Mouse (Mus musculus): Measurements from ENCODE around the gene 3110082J24Rik. TPM values are rescaled to one million over a fixed set of nuclear protein-coding genes. Genes with fewer than 3 reads are reported as not detected.
A peak's percentile ranks its signal among the peaks of the same experiment; 100 is the strongest.

Gene 3110082J24Rik
- polyA plus RNA-seq (2015; fragmentation: Nextera tagmentation; extraction: Ambion mirVana), result not detected in 2 replicates

DNA sequence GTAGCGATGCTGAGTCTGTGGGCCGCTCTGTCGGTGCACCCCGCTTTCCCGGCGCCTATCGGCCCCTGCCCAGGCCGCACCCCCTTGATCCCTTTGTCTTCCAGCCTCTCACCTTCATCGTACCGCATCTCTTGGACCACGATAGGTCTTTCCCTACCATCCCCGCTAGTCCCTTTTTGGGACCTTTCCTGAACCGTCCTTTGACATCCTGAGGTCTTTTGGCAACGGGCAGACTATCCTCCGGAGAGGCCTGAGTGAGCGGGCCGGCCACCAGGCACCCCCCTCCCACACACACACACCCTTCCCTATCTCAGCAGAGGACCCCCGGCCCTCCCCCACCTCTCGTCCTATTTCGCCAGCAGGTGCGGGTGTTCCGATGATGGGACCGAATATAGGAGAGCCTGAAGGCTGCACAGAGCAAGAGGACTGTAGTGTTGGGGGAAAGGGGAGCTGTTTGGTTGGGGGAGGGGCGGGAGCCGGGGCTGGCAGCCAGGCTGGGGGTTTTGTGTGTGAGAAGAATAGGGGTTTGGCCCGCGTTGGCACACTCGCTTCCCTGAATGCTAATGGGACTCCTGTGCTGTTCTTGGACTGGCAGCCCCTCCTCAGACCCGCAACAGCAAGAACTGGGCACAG lies at the start of gene 3110082J24Rik:
Gene 3110082J24Rik (minus strand): TSS at position 419 of the 633 bp plus-strand sequence.
- Histone ChIP-seq H3K4me3 (ENCODE audit: low read length) (peak within 1 kb of the TSS; percentile 55), H3K27me3 (ENCODE audit: insufficient read depth, low read length) (peaks cover 39% of the 10 kb centered on the region)
- no peak for ATAC-seq (ENCODE audit: low FRiP score, low TSS enrichment)

GRCm38 (mm10) chr5:30155395-30155792 lies 49.5 kb upstream of the 3110082J24Rik start:
- H3K4me1 ChIP-seq (ENCODE audit: insufficient read depth, low read length), result peaks cover 15% of the 10 kb centered on the region; the same call in 1 of the 2 replicates
- H3K9ac ChIP-seq (replicated peaks; ENCODE audit: low read length), result peak overlapping the region; percentile 92
- H3K36me3 ChIP-seq (ENCODE audit: insufficient read depth, low read length), result no peaks in the 10 kb centered on the region
- ATAC-seq (ENCODE audit: low FRiP score, low TSS enrichment), result peak; percentile 65
- peak overlapping the region; percentile 98 for H3K4me3 ChIP-seq (ENCODE audit: low read length)
- H3K27me3 ChIP-seq (ENCODE audit: insufficient read depth, low read length), result no peaks in the 10 kb centered on the region
- no peaks in the 10 kb centered on the region for H3K9me3 ChIP-seq (ENCODE audit: low read length)
- H3K4me2 ChIP-seq (replicated peaks; ENCODE audit: low read depth, low read length), result peak overlapping the region; percentile 82
- peak overlapping the region; percentile 92 for H3K27ac ChIP-seq (ENCODE audit: low read length)
- under 1% methylated on average over 31 of the region's 31 CpGs for WGBS

More for the DNA sequence above, at the start of gene 3110082J24Rik:
- H3K9ac ChIP-seq (replicated peaks; ENCODE audit: low read length), result peak within 1 kb of the TSS; percentile 61
- H3K9me3 ChIP-seq (ENCODE audit: low read length), result no peaks in the 10 kb centered on the region
- H3K4me2 ChIP-seq (replicated peaks; ENCODE audit: low read depth, low read length), result peak within 1 kb of the TSS; percentile 95
- WGBS, result 1% methylated on average over 28 of the region's 29 CpGs
- no peaks in the 10 kb centered on the region for H3K36me3 ChIP-seq (ENCODE audit: insufficient read depth, low read length)
- peaks cover 40% of the 10 kb centered on the region for H3K4me1 ChIP-seq (ENCODE audit: insufficient read depth, low read length)
- no peak within 1 kb of the TSS for H3K27ac ChIP-seq (ENCODE audit: low read length)

DNA sequence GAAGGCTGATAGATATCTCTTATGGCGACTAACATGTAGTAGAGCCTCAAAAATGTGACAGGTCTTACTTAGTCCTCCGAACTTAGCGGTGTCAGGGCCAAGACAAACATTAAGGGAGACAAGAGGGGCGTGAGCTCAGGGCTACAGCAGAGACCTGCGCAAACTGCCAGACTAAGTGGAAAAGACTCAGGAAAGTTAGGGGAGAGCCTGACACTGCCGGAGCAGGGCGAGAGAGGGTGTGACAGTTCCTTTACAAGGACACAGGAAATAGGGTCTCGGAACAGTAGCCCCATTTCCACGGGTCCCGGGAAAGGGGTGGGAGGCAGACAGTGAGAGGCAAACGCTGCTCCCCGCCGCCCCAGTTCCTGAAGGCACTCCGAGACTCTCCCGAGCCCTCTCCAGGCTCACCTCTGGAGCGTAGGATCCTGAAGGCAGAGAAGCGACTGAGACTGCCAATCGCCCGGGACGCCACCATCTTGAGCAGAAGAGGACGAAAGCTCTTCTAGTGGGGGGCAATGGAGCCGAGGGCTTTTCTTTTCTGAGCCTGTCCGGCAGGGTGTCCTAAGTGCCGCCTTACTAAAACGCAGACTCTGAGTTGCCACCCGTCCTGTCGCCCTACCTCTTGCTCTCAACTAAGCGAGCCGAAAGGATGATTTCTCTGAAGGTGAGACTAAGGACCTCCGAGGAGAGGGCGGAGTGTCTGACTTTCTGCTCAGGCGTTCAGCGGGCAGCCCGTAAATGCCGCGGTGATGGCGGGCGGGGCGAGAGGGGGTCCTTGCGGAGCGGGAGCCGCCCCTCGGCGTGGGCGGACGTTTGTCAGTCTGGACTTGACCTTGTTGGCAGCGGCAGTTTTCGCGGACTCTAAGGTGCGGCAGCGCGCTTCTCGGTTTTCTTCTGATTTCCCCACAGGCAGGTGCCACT lies 48.8 kb upstream of the 3110082J24Rik start, which contains the start of the genes Hadha and Hadhb:
Gene Hadha (minus strand): TSS at position 689 of the 921 bp plus-strand sequence.
Gene Hadhb (plus strand): TSS at position 775 of the 921 bp plus-strand sequence.
- Histone ChIP-seq H3K9me3 (ENCODE audit: low read length) (no peaks in the 10 kb centered on the region), H3K4me2 (replicated peaks; ENCODE audit: low read depth, low read length) (peak within 1 kb of the TSS; percentile 82), H3K4me1 (ENCODE audit: insufficient read depth, low read length) (peaks cover 15% of the 10 kb centered on the region; the same call in 1 of the 2 replicates), H3K27ac (ENCODE audit: low read length) (peak within 1 kb of the TSS; percentile 92), H3K36me3 (ENCODE audit: insufficient read depth, low read length) (no peaks in the 10 kb centered on the region), H3K4me3 (ENCODE audit: low read length) (peak within 1 kb of the TSS; percentile 98), H3K9ac (replicated peaks; ENCODE audit: low read length) (peak within 1 kb of the TSS; percentile 92), H3K27me3 (ENCODE audit: insufficient read depth, low read length) (no peaks in the 10 kb centered on the region)
- peak; percentile 93 for ATAC-seq (ENCODE audit: low FRiP score, low TSS enrichment)
- under 1% methylated on average over 53 of the region's 53 CpGs for WGBS

DNA sequence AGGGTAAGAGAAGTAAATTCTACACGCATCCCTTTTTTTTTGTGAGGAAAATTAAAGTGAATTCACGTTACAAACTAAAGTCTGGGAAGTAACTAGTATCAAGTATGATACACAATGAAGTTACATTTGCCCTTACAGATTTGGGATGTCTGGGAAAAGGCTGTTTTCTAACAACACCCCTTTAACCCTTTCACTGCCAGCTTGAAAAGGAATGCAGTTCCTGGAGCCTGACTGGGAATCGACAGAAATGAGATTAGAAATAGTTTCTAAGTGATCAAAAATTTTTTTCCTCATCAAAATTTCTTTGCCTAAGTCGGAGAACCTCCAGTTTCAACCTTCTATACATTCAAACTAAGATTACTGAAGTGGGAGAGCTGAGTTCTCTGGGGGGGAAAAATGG lies 48.1 kb upstream of the 3110082J24Rik start:
- 27% methylated on average over 4 of the region's 4 CpGs for WGBS
- 0 out of 2 replicates have a peak overlapping the region, but pooled peaks have one; percentile 92 for H3K27ac ChIP-seq (ENCODE audit: low read length)

GRCm38 (mm10) chr5:30153222-30153621 lies 47.3 kb upstream of the 3110082J24Rik start:
- Histone ChIP-seq H3K4me3 (ENCODE audit: low read length) (no peak overlapping the region), H3K27me3 (ENCODE audit: insufficient read depth, low read length) (no peaks in the 10 kb centered on the region), H3K9me3 (ENCODE audit: low read length) (no peaks in the 10 kb centered on the region), H3K27ac (ENCODE audit: low read length) (no peak overlapping the region), H3K4me1 (ENCODE audit: insufficient read depth, low read length) (peaks cover 15% of the 10 kb centered on the region; the same call in 1 of the 2 replicates), H3K9ac (replicated peaks; ENCODE audit: low read length) (no peak overlapping the region), H3K4me2 (replicated peaks; ENCODE audit: low read depth, low read length) (no peak overlapping the region), H3K36me3 (ENCODE audit: insufficient read depth, low read length) (no peaks in the 10 kb centered on the region)
- WGBS, result 92% methylated on average over 2 of the region's 2 CpGs
- ATAC-seq (ENCODE audit: low FRiP score, low TSS enrichment), result no peak

More for the DNA sequence above, 48.1 kb upstream of the 3110082J24Rik start:
- peaks cover 15% of the 10 kb centered on the region; the same call in 1 of the 2 replicates for H3K4me1 ChIP-seq (ENCODE audit: insufficient read depth, low read length)
- peak overlapping the region; percentile 82 for H3K4me2 ChIP-seq (replicated peaks; ENCODE audit: low read depth, low read length)
- no peak for ATAC-seq (ENCODE audit: low FRiP score, low TSS enrichment)
- peak overlapping the region; percentile 98 for H3K4me3 ChIP-seq (ENCODE audit: low read length)
- H3K9ac ChIP-seq (replicated peaks; ENCODE audit: low read length), result peak overlapping the region; percentile 92
- H3K27me3 ChIP-seq (ENCODE audit: insufficient read depth, low read length), result no peaks in the 10 kb centered on the region
- H3K36me3 ChIP-seq (ENCODE audit: insufficient read depth, low read length), result no peaks in the 10 kb centered on the region
- no peaks in the 10 kb centered on the region for H3K9me3 ChIP-seq (ENCODE audit: low read length)

DNA sequence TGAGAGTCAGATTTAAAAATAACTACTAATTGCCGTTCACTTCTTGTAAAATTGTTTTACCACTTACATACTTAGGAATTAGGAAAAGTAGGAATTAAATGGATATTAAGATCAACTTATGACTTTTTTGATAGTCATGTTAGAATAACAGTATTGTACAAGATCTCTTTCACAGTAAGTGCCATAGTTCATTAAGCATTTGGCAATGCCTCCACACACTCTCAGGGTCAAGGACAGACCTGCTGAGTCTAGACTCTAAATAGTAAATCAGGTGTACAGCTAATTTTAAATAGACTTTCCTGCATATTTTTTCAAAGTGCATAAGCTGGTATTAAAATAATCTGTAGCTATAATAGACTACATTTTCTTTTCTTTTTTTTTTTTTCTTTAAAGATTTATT lies 46.5 kb upstream of the 3110082J24Rik start:
- H3K9me3 ChIP-seq (ENCODE audit: low read length), result no peaks in the 10 kb centered on the region
- no peak overlapping the region for H3K9ac ChIP-seq (replicated peaks; ENCODE audit: low read length)
- H3K4me2 ChIP-seq (replicated peaks; ENCODE audit: low read depth, low read length), result no peak overlapping the region
- no peak for ATAC-seq (ENCODE audit: low FRiP score, low TSS enrichment)
- H3K27me3 ChIP-seq (ENCODE audit: insufficient read depth, low read length), result no peaks in the 10 kb centered on the region
- H3K4me1 ChIP-seq (ENCODE audit: insufficient read depth, low read length), result peaks cover 15% of the 10 kb centered on the region; the same call in 1 of the 2 replicates
- H3K36me3 ChIP-seq (ENCODE audit: insufficient read depth, low read length), result no peaks in the 10 kb centered on the region
- H3K4me3 ChIP-seq (ENCODE audit: low read length), result no peak overlapping the region
- H3K27ac ChIP-seq (ENCODE audit: low read length), result no peak overlapping the region
- 84% methylated on average over 1 of the region's 1 CpGs for WGBS

DNA sequence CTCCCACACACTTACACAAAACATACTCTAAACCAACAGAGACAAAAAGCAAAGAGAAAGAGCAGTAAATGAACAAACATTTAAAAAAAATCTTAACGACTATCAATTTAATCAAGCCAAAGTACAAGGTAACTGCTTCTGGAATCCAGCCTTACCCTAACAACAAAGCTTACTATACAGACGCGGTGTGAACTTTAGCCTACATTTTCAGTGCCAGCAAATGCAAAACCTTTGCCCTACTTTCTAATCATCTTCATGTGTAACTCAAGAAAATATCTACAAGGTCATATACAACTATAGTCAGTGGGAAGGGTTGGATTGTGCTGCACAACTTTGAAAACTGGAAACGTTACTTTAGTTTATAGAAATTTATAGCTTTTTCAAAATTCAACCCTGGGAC lies 46.1 kb upstream of the 3110082J24Rik start:
- no peak for ATAC-seq (ENCODE audit: low FRiP score, low TSS enrichment)
- 77% methylated on average over 4 of the region's 4 CpGs for WGBS
- H3K4me2 ChIP-seq (replicated peaks; ENCODE audit: low read depth, low read length), result no peak overlapping the region

GRCm38 (mm10) chr5:30148133-30148920 lies 42.4 kb upstream of the 3110082J24Rik start:
- Histone ChIP-seq H3K27ac (ENCODE audit: low read length) (no peak overlapping the region), H3K4me1 (ENCODE audit: insufficient read depth, low read length) (peaks cover 6% of the 10 kb centered on the region; the same call in 1 of the 2 replicates), H3K4me2 (replicated peaks; ENCODE audit: low read depth, low read length) (no peak overlapping the region), H3K9ac (replicated peaks; ENCODE audit: low read length) (no peak overlapping the region), H3K9me3 (ENCODE audit: low read length) (no peaks in the 10 kb centered on the region), H3K4me3 (ENCODE audit: low read length) (no peak overlapping the region), H3K27me3 (ENCODE audit: insufficient read depth, low read length) (no peaks in the 10 kb centered on the region), H3K36me3 (ENCODE audit: insufficient read depth, low read length) (peaks cover 31% of the 10 kb centered on the region)
- ATAC-seq (ENCODE audit: low FRiP score, low TSS enrichment), result no peak
- WGBS, result 83% methylated on average over 5 of the region's 5 CpGs

More for the DNA sequence above, 46.1 kb upstream of the 3110082J24Rik start:
- H3K9me3 ChIP-seq (ENCODE audit: low read length), result no peaks in the 10 kb centered on the region
- no peak overlapping the region for H3K4me3 ChIP-seq (ENCODE audit: low read length)
- no peak overlapping the region for H3K9ac ChIP-seq (replicated peaks; ENCODE audit: low read length)
- H3K36me3 ChIP-seq (ENCODE audit: insufficient read depth, low read length), result 0 out of 2 replicates have a peak, but pooled peaks cover under 1% of the 10 kb centered on the region
- no peaks in the 10 kb centered on the region for H3K27me3 ChIP-seq (ENCODE audit: insufficient read depth, low read length)
- no peak overlapping the region for H3K27ac ChIP-seq (ENCODE audit: low read length)
- peaks cover 15% of the 10 kb centered on the region; the same call in 1 of the 2 replicates for H3K4me1 ChIP-seq (ENCODE audit: insufficient read depth, low read length)

DNA sequence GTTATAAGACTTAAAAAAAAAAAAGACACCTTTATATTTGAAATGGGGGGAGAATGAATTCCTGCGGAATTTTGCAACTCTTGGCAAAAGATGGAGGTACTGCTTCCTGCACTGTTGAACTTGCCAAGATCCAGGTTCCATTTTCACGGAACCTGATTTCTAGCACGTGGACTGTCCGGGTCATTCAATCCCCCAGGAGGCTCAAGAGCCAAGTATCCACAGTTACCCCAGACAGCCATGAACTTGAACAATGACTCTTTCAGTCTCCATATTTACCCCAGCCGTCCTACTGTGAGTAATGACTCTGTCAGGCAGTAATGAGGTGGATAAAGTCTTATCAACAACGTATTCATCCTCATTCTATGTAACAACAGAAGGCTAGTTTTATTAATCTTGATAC lies 40.6 kb upstream of the 3110082J24Rik start:
- 94% methylated on average over 6 of the region's 6 CpGs for WGBS
- ATAC-seq (ENCODE audit: low FRiP score, low TSS enrichment), result no peak
- H3K4me2 ChIP-seq (replicated peaks; ENCODE audit: low read depth, low read length), result no peak overlapping the region
- H3K9me3 ChIP-seq (ENCODE audit: low read length), result no peaks in the 10 kb centered on the region
- H3K9ac ChIP-seq (replicated peaks; ENCODE audit: low read length), result no peak overlapping the region
- peaks cover 40% of the 10 kb centered on the region for H3K36me3 ChIP-seq (ENCODE audit: insufficient read depth, low read length)
- H3K4me3 ChIP-seq (ENCODE audit: low read length), result no peak overlapping the region
- peaks cover 5% of the 10 kb centered on the region; the same call in 1 of the 2 replicates for H3K4me1 ChIP-seq (ENCODE audit: insufficient read depth, low read length)
- no peaks in the 10 kb centered on the region for H3K27me3 ChIP-seq (ENCODE audit: insufficient read depth, low read length)
- H3K27ac ChIP-seq (ENCODE audit: low read length), result no peak overlapping the region

All from kidney, embryonic 16.5 days (tissue).